Mouse (Mus musculus) bone marrow, adult 2 months (tissue): ENCODE results near the gene Derl3. TPM values are rescaled to one million over a fixed set of nuclear protein-coding genes. Genes with fewer than 3 reads are reported as not detected.

ENCODE experiments used
- H3K27ac ChIP-seq: fragments of 200-500 bp; 2 replicates; pipeline ENCODE4 v1.5.1; 2012; ENCODE audit warnings: low read depth, mild to moderate bottlenecking, control low read depth, inconsistent platforms, low read length; ENCODE audit not compliant: control insufficient read depth, poor library complexity, insufficient read depth
- H3K4me1 ChIP-seq: fragments of 200-500 bp; 2 replicates; pipeline ENCODE4 v1.6.1; 2011; ENCODE audit warnings: low read length; ENCODE audit not compliant: control insufficient read depth, insufficient read depth
- H3K4me3 ChIP-seq: fragments of 200-500 bp; replicated peaks from 2 replicates; pipeline ENCODE3; 2011; ENCODE audit warnings: mild to moderate bottlenecking, low read depth, low read length, control low read depth; ENCODE audit not compliant: control insufficient read depth
- CTCF ChIP-seq: fragments of 200-500 bp; IDR thresholded peaks from 2 replicates; pipeline ENCODE4 v1.5.1; 2011; ENCODE audit warnings: low read length, control low read depth; ENCODE audit not compliant: control insufficient read depth, insufficient read depth
- POLR2A ChIP-seq: fragments of 200-500 bp; IDR thresholded peaks from 2 replicates; pipeline ENCODE4 v1.6.1; 2011; ENCODE audit warnings: low read depth, mild to moderate bottlenecking, control low read depth, low read length, borderline replicate concordance; ENCODE audit not compliant: control insufficient read depth
- WGBS: fragments of 180-500 bp; shearing (Covaris S2); methylation state at CpG from one replicate; pipeline ENCODE4 v1.1.7; 2018; 5-methylcytosine and 5-hydroxymethylcytosine counted together
- polyA plus RNA-seq: library from polyadenylated mRNA; stranded (reverse); fragments of >200 nt; gene quantifications from 2 replicates; pipeline ENCODE4 v1.2.4, GENCODE M21; 2011; ENCODE audit warnings: low replicate concordance; ENCODE audit not compliant: missing spikeins, insufficient read depth, insufficient read length

The Derl3 gene
- polyA plus RNA-seq, 1 experiment, result 1.2 TPM

DNA sequence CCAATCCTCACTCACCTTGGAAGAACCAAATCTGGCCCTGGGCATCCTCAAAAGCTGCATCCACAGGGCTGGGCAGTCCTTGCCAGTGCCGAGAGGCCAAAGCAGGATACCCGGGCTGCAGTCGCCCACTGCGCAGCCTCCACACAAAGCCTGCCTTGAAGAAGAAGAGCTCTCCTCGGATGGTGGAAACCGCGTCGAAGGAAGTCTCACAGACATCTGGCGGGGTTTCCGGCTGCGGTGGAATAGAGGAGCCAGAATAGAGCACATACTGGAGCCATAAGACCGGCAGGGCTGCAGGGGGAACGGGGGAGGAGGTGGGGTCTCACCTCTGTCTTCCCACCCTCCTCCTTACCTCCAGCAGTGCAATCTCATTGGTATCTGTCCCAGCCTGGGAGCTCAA, 33.2 kb downstream of the Derl3 start:
- no peak overlapping the region for H3K4me3 ChIP-seq
- no peak overlapping the region for H3K27ac ChIP-seq
- no peak for TF ChIP-seq POLR2A
- TF ChIP-seq CTCF, result no peak
- no peaks in the 10 kb centered on the region; the same call in 1 of the 2 replicates for H3K4me1 ChIP-seq
- 73% methylated on average over 13 of the region's 13 CpGs for WGBS

DNA sequence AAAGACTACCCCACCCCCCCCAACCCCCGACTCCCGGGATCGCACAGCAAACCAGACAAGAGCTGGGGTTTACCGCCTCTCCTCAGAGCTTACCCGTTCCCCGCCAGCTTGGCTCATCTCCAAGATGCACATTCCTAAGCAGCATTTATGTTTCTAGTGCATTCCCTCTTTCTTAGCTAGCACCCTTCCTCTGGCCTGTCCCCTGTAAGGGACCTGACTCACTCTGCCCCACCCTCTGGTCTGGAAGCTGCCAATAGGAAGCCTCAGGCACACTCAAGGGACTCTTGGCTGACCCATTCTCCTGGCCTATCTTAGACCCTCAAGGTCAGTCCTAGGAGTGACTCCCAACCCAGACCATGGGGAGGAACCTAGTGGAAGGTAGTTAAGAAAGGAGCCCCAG, 37.1 kb downstream of the Derl3 start:
- 40% methylated on average over 6 of the region's 6 CpGs for WGBS
- Histone ChIP-seq H3K4me3 (no peak overlapping the region), H3K27ac (no peak overlapping the region), H3K4me1 (no peaks in the 10 kb centered on the region)
- TF ChIP-seq CTCF, result no peak
- no peak for TF ChIP-seq POLR2A

DNA sequence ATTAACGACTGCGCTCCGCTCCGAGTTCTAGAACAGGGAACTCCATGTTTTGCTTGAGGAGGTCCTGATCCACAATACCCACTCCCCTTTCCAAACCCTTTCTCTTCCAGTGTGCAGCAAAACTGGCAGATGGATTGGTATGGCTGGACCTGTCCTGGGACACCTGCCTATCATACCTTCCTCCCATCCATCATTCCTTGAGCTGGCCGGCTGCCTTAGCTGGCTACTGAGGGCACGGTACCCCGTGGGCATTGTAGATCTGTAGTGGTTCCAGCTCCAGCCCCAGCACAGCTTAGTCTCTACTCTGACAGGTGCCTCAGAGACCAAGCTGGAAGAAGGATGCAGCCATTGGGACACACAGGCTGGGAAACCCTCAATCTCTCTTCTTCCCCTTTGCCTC, 38.1 kb downstream of the Derl3 start:
- Histone ChIP-seq H3K4me1 (no peaks in the 10 kb centered on the region), H3K27ac (no peak overlapping the region), H3K4me3 (no peak overlapping the region)
- 48% methylated on average over 7 of the region's 7 CpGs for WGBS
- TF ChIP-seq CTCF (no peak), POLR2A (no peak)

DNA sequence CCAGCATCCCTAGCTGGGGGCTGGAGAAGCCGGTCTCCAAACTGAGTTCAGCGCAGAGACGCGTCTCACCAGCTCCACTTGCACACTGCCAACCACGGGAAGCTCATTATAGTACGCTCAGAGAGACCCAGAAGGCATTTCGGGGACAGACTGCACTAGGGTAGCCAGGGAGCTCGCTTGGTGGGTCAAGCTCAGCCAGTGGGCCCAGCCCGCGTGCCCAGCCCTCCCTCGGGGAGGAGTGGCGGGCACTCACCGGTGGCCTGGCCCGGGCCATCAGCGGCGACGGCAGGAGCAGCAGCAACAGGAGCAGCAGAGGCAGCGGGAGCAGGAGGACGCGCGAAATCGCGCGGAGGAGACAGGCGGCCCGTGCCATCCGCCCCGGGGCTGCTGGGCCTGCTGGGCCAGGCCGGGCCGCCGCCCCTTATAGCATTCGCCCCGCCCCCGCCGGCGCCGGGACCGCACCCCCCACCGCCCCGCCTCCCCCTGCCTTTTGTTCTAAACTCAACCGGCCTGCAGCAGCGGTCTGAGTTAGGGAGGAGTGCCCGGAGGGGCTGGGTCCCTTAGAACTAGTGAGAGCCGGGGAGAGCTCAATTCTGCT, 39.0 kb downstream of the Derl3 start:
- 3% methylated on average over 44 of the region's 44 CpGs for WGBS
- H3K4me1 ChIP-seq, result no peaks in the 10 kb centered on the region
- peak overlapping the region; percentile 40; the same call in 1 of the 2 replicates for H3K27ac ChIP-seq
- H3K4me3 ChIP-seq, result peak overlapping the region; percentile 43
- TF ChIP-seq CTCF (no peak), POLR2A (peak; percentile 16; the same call in 1 of the 2 replicates)

DNA sequence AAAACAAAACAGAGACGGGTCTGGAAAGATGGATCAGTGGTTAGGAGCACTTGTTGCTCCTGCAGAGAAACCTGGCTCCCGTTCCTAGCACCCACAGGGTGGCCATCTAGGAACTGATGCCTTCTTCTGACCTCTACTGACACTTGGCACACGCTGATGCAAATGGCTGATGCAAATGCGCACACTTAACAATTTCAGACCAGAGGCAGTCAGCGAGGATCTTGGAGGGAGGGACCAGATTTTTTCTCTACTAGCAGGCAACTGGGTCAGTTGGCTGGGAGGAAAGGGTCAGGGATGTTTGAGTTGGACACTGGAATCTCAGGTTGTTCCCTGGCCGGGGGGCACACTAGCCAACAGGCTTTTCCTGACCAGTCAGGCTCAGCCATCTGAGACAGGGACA, 39.7 kb downstream of the Derl3 start, which contains the start of gene Chchd10:
Chchd10 (plus strand) TSS at position 240 of the 400 bp plus-strand sequence.
- H3K4me1 ChIP-seq, result no peaks in the 10 kb centered on the region
- 75% methylated on average over 6 of the region's 6 CpGs for WGBS
- no peak for TF ChIP-seq POLR2A
- peak within 1 kb of the TSS; percentile 40; the same call in 1 of the 2 replicates for H3K27ac ChIP-seq
- peak within 1 kb of the TSS; percentile 43 for H3K4me3 ChIP-seq

DNA sequence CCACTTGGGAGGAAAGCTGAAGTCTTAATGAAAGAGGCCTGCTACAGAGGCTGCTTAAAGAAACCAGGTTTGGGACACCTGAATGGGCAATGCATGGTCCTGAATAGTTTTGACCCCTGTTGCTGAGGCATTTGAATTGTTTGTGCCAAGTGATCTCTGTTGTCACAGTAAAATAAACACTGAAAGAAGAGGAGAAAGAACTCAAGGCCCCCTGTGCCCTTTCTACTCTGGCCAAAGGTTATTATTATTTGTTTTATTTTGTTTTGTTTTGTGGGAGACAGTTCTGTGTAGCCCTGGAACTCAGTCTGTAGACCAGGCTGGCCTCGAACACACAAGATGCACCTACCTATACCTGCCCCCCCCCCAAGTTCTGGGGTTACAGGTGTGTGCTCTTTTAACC, 41.8 kb downstream of the Derl3 start:
- no peak overlapping the region for H3K27ac ChIP-seq
- TF ChIP-seq CTCF (no peak), POLR2A (no peak)
- no peaks in the 10 kb centered on the region; the same call in 1 of the 2 replicates for H3K4me1 ChIP-seq
- H3K4me3 ChIP-seq, result no peak overlapping the region
- WGBS, result 63% methylated on average over 1 of the region's 1 CpGs

DNA sequence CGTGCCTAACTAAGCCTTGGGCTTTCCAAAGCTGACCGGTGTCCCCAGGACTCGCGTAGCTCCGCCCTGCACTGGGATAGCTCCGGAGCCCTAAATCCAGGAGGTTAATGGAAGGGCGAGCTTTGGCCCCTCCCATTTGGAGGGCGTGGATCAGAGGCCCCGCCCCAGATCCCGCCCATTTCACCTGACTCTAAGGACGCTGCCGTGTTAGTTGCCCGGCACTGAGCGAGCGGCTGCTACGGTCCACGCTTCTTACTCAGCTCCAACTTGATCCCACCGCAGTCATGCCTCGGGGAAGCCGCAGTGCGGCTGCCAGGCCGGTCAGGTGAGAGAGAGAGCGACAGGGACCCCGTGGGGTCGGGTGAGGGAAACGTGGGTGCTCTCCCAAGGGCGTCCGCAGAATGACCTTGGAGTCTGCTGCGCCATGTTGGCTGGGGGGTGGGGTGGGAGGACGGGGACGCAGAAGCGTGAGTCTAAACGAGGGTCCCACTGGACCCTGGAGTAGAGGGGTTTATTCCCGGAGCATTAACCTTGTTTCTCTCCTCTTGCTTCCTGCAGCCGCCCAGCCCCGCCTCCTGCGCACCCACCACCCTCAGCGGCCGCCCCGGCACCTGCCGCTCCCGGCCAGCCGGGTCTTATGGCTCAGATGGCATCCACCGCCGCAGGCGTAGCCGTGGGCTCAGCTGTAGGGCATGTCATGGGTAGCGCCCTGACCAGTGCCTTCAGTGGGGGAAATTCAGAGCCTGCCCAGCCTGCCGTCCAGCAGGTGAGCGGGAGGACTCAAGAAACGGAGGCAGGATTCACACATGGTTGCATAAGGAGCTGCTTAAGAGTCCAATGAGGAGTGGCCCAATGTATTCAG, 42.7 kb downstream of the Derl3 start, which contains the start of gene Mmp11:
Mmp11 (minus strand) TSS at position 817 of the 862 bp plus-strand sequence.
- Histone ChIP-seq H3K4me3 (peak within 1 kb of the TSS; percentile 94), H3K4me1 (peaks cover 2% of the 10 kb centered on the region), H3K27ac (peak within 1 kb of the TSS; percentile 80)
- TF ChIP-seq CTCF (no peak), POLR2A (peak; percentile 91)
- WGBS, result 2% methylated on average over 51 of the region's 51 CpGs

DNA sequence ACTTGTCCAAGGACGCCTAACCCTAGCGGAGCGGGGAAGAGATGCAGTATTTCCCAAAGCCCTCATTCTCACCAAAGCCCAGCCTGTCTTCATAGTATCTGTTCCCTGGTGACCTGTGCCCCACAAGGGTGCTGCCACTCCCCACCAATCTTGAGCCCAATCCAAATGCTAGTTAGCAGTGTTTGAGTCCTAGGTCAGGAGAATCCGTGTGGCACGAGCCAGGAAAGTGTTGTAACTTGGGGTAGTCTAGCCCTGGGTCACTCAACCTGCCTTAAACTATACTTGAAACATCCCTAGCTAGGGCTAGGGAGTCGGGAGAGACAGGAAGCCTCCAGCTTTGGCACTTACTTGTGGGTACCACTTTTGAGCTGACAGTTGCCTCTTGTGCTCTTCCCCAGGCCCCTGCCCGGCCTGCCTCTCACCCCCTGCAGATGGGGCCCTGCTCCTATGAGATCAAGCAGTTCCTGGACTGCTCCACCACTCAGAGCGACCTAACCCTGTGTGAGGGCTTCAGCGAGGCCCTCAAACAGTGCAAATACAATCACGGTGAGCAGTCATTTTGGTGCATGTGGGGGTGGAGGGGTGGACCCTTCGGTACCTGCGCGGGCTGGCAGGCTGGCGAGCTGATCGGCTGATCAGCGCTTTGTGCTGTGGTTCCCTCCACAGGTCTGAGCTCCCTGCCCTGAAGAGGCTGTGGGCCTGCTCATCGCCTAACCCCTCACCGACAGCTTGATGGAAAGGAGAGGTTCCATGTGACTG, 43.9 kb downstream of the Derl3 start:
- peak overlapping the region; percentile 80 for H3K27ac ChIP-seq
- peak overlapping the region; percentile 43 for H3K4me3 ChIP-seq
- TF ChIP-seq CTCF (no peak), POLR2A (no peak)
- WGBS, result 78% methylated on average over 18 of the region's 18 CpGs
- peaks cover 2% of the 10 kb centered on the region for H3K4me1 ChIP-seq
